Mouse (Mus musculus): ENCODE measurements around the gene Itih4. TPM values are rescaled to one million over a fixed set of nuclear protein-coding genes. Genes with fewer than 3 reads are reported as not detected.

Gene Itih4
- polyA plus RNA-seq, 1 experiment, result not detected

GRCm38 (mm10) chr14:30951154-30951825 lies 65.0 kb downstream of the Itih4 start, which contains the start of gene Nek4:
Gene Nek4 (plus strand): TSS chr14:30951377.
- H3K36me3 ChIP-seq (ENCODE audit: control insufficient read depth, insufficient read depth, low read length, poor library complexity, severe bottlenecking), result no peaks in the 10 kb centered on the region
- no peak within 1 kb of the TSS for H3K27ac ChIP-seq (ENCODE audit: insufficient read depth, low read length)
- H3K4me1 ChIP-seq (ENCODE audit: control insufficient read depth, insufficient read depth, low read length), result peaks cover 2% of the 10 kb centered on the region
- no peak for TF ChIP-seq CTCF (IDR thresholded peaks at IDR 0.05; ENCODE audit: low read depth, low read length)
- TF ChIP-seq POLR2A (IDR thresholded peaks at IDR 0.05; ENCODE audit: insufficient read depth, low read length), result peak; percentile 53
- H3K9me3 ChIP-seq (replicated peaks; ENCODE audit: control insufficient read depth, insufficient read depth, low read length, poor library complexity, severe bottlenecking), result no peaks in the 10 kb centered on the region
- peak within 1 kb of the TSS; percentile 95 for H3K4me3 ChIP-seq (ENCODE audit: low read depth, low read length)
- H3K9ac ChIP-seq (ENCODE audit: low read depth, poor library complexity, severe bottlenecking), result peak within 1 kb of the TSS; percentile 70
- H3K27me3 ChIP-seq (ENCODE audit: control insufficient read depth, insufficient read depth, low read length, poor library complexity, severe bottlenecking), result no peaks in the 10 kb centered on the region

Other genes with a start within 250 kb of the Itih4 start
- gene Rft1, start 232.1 kb upstream of the Itih4 start, polyA plus RNA-seq (2011; ENCODE audit: insufficient read depth, insufficient read length, low read depth, missing spikeins), result 17.0 and 18.1 TPM in 2 replicates
- gene Sfmbt1, start 171.6 kb upstream of the Itih4 start, polyA plus RNA-seq (2011; ENCODE audit: insufficient read depth, insufficient read length, low read depth, missing spikeins), result 9.8 and 12.0 TPM in 2 replicates
- 18.1 and 18.6 TPM in 2 replicates for gene Tmem110, start 60.9 kb upstream of the Itih4 start, polyA plus RNA-seq (2011; ENCODE audit: insufficient read depth, insufficient read length, low read depth, missing spikeins)
- 0.49 TPM in 1 of 2 replicates, not detected in the other for gene Mustn1, start 7.3 kb upstream of the Itih4 start, polyA plus RNA-seq (2011; ENCODE audit: insufficient read depth, insufficient read length, low read depth, missing spikeins)
- gene Itih3, start 37.3 kb downstream of the Itih4 start, polyA plus RNA-seq (2011; ENCODE audit: insufficient read depth, insufficient read length, low read depth, missing spikeins), result not detected in 2 replicates
- gene Itih1, start 56.8 kb downstream of the Itih4 start, polyA plus RNA-seq (2011; ENCODE audit: insufficient read depth, insufficient read length, low read depth, missing spikeins), result not detected in 2 replicates
- 17.3 and 17.7 TPM in 2 replicates for gene Nek4, start 64.9 kb downstream of the Itih4 start, polyA plus RNA-seq (2011; ENCODE audit: insufficient read depth, insufficient read length, low read depth, missing spikeins)
- 29.1 and 36.4 TPM in 2 replicates for gene Glt8d1, start 114.9 kb downstream of the Itih4 start, polyA plus RNA-seq (2011; ENCODE audit: insufficient read depth, insufficient read length, low read depth, missing spikeins)
- gene Spcs1, start 115.2 kb downstream of the Itih4 start, polyA plus RNA-seq (2011; ENCODE audit: insufficient read depth, insufficient read length, low read depth, missing spikeins), result 126 and 132 TPM in 2 replicates
- 84.5 and 86.9 TPM in 2 replicates for gene Pbrm1, start 132.7 kb downstream of the Itih4 start, polyA plus RNA-seq (2011; ENCODE audit: insufficient read depth, insufficient read length, low read depth, missing spikeins)
- 380 and 391 TPM in 2 replicates for gene Gnl3, start 132.7 kb downstream of the Itih4 start, polyA plus RNA-seq (2011; ENCODE audit: insufficient read depth, insufficient read length, low read depth, missing spikeins)
- 17.1 and 17.2 TPM in 2 replicates for gene Smim4, start 242.5 kb downstream of the Itih4 start, polyA plus RNA-seq (2011; ENCODE audit: insufficient read depth, insufficient read length, low read depth, missing spikeins)
- gene Nt5dc2, start 244.6 kb downstream of the Itih4 start, polyA plus RNA-seq (2011; ENCODE audit: insufficient read depth, insufficient read length, low read depth, missing spikeins), result 141 and 173 TPM in 2 replicates